Mouse (Mus musculus) testis, adult 2 months (tissue): ENCODE results near the gene G6pc3. TPM values are rescaled to one million over a fixed set of nuclear protein-coding genes. Genes with fewer than 3 reads are reported as not detected.

ENCODE experiments used
- H3K27ac ChIP-seq: fragments of 200-500 bp; 2 replicates; pipeline ENCODE4 v1.5.1; 2012; ENCODE audit warnings: low read depth, low read length; ENCODE audit not compliant: control insufficient read depth, insufficient read depth
- H3K27me3 ChIP-seq: fragments of 200-500 bp; 2 replicates; pipeline ENCODE4 v1.6.1; 2012; ENCODE audit warnings: mild to moderate bottlenecking, low read length, moderate library complexity; ENCODE audit not compliant: control insufficient read depth, insufficient read depth
- H3K36me3 ChIP-seq: fragments of 200-500 bp; 2 replicates; pipeline ENCODE4 v1.6.1; 2012; ENCODE audit warnings: mild to moderate bottlenecking, low read length; ENCODE audit not compliant: control insufficient read depth, insufficient read depth
- H3K4me1 ChIP-seq: fragments of 200-500 bp; 2 replicates; pipeline ENCODE4 v1.6.1; 2012; ENCODE audit warnings: low read length; ENCODE audit not compliant: control insufficient read depth, insufficient read depth
- H3K4me3 ChIP-seq: fragments of 200-500 bp; 2 replicates; pipeline ENCODE4 v1.5.1; 2012; ENCODE audit warnings: low read depth, mild to moderate bottlenecking, low read length, moderate library complexity, mixed read lengths; ENCODE audit not compliant: control insufficient read depth
- CTCF ChIP-seq: fragments of 200-500 bp; IDR thresholded peaks from 2 replicates; pipeline ENCODE4 v1.5.1; 2012; ENCODE audit warnings: low read depth, mild to moderate bottlenecking, inconsistent platforms, low read length, moderate library complexity; ENCODE audit not compliant: control insufficient read depth, insufficient read depth, insufficient replicate concordance
- POLR2A ChIP-seq: fragments of 200-500 bp; IDR thresholded peaks from 2 replicates; pipeline ENCODE4 v1.6.1; 2012; ENCODE audit warnings: low read depth, mild to moderate bottlenecking, inconsistent platforms, low read length, moderate library complexity; ENCODE audit not compliant: control insufficient read depth
- polyA plus RNA-seq: library from polyadenylated mRNA; depleted of rRNA; stranded (reverse); fragments of >200 nt; gene quantifications from 2 replicates; pipeline ENCODE4 v1.2.3, GENCODE M21; 2012

G6pc3 gene
- polyA plus RNA-seq, 1 experiment, result 434 TPM

DNA sequence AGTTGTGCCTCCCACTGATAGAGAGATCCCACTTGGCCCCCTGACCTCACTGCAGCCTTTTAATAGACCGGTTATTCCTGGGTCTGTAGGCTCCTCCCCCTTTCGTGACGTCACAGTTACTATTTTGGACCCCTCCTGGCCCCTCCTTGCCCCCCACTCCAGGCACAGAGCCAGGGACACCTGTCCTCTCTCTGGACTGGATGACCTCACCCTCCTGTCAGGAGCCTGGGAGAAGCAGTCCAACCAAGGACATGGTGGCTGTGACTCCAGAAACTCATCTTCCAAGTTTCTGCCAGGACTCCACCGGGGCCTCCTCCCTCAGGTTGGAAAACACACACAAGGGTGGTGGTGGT lies 30.6 kb downstream of the G6pc3 start:
- Histone ChIP-seq H3K36me3 (no peaks in the 10 kb centered on the region), H3K4me3 (no peak overlapping the region), H3K27ac (no peak overlapping the region), H3K27me3 (no peaks in the 10 kb centered on the region), H3K4me1 (peaks cover 17% of the 10 kb centered on the region)
- no peak for TF ChIP-seq POLR2A
- TF ChIP-seq CTCF, result no peak

DNA sequence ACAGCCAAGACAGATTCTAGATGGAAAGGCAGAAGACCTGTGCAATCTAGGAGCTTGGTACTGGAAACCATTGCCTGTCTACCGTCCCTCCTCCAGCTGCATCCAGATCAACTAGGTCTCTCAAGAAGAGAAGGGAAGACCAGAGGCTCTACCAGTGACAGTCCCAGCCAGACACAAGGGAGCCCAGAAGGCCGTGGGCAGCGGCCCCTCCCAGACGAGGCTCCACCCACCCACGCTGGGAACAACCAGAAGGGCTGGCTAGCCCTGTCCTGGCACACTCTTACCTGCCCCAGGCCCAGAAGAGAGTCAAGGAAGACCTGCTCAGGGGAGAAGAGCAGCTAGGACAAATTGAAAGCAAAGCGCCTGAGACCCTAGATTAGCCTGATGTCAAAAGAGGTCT lies 31.0 kb downstream of the G6pc3 start:
- Histone ChIP-seq H3K4me3 (no peak overlapping the region), H3K27me3 (no peaks in the 10 kb centered on the region), H3K4me1 (peaks cover 17% of the 10 kb centered on the region), H3K27ac (no peak overlapping the region), H3K36me3 (no peaks in the 10 kb centered on the region)
- TF ChIP-seq POLR2A (no peak), CTCF (no peak)

- peaks cover 15% of the 10 kb centered on the region for H3K4me1 ChIP-seq
Observed at GRCm38 (mm10) chr11:102221243-102221953, 32.0 kb downstream of the G6pc3 start.

DNA sequence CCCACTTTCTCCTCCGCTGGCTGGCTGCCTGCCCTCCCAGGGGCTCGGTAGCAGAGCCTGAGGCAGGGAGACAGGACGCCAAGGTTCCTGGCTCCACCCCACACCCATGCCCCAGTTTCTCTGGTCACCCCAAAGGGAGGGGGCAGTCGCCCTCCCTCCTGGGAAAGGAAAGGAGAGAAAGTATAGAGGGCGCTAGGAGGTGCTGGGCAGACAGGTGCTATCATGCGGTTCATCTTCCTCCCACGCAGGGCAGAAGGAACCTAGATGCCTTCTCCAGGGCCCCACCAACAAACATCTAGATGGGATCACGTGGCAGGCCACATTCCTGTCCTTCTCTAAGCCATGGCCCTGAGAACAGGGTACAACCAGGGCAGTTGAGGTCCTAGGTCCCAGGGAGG lies 32.5 kb downstream of the G6pc3 start:
- no peaks in the 10 kb centered on the region for H3K27me3 ChIP-seq
- H3K4me1 ChIP-seq, result peaks cover 15% of the 10 kb centered on the region
- no peak overlapping the region for H3K27ac ChIP-seq
- no peak overlapping the region for H3K4me3 ChIP-seq
- TF ChIP-seq CTCF (no peak), POLR2A (no peak)
- H3K36me3 ChIP-seq, result no peaks in the 10 kb centered on the region

More at GRCm38 (mm10) chr11:102221243-102221953, 32.0 kb downstream of the G6pc3 start:
- no peak overlapping the region for H3K4me3 ChIP-seq
- no peak for TF ChIP-seq POLR2A
- no peak for TF ChIP-seq CTCF
- no peaks in the 10 kb centered on the region for H3K36me3 ChIP-seq
- H3K27me3 ChIP-seq, result no peaks in the 10 kb centered on the region
- no peak overlapping the region for H3K27ac ChIP-seq

DNA sequence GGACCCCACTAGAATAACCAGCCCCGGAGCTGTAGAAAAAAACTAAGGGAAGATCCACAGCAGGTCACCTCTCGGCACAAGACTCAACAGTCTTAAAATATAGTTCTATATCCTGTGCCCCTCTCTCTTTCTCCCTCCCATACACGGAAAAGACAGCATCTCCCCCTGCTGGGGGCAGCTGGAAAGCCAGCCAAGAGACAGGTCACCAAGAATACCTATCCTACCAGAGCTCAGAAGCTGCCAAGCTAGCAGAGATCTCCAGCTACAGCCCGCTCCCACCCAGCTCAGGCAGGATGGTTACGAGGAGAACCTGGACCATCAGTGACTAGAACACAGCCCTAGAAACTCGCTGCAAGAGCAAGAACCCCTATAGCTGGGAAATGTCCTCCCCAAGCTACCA lies 33.7 kb downstream of the G6pc3 start:
- Histone ChIP-seq H3K27me3 (no peaks in the 10 kb centered on the region), H3K4me3 (no peak overlapping the region), H3K36me3 (no peaks in the 10 kb centered on the region), H3K27ac (no peak overlapping the region), H3K4me1 (peaks cover 15% of the 10 kb centered on the region)
- TF ChIP-seq CTCF (peak; percentile 28; the same call in 1 of the 2 replicates), POLR2A (no peak)

- H3K27me3 ChIP-seq, result no peaks in the 10 kb centered on the region
- peaks cover 13% of the 10 kb centered on the region for H3K4me1 ChIP-seq
- no peaks in the 10 kb centered on the region for H3K36me3 ChIP-seq
- no peak overlapping the region for H3K27ac ChIP-seq
- H3K4me3 ChIP-seq, result no peak overlapping the region
- TF ChIP-seq POLR2A, result no peak
- no peak for TF ChIP-seq CTCF
Observed at GRCm38 (mm10) chr11:102224686-102225085, 35.3 kb downstream of the G6pc3 start.

DNA sequence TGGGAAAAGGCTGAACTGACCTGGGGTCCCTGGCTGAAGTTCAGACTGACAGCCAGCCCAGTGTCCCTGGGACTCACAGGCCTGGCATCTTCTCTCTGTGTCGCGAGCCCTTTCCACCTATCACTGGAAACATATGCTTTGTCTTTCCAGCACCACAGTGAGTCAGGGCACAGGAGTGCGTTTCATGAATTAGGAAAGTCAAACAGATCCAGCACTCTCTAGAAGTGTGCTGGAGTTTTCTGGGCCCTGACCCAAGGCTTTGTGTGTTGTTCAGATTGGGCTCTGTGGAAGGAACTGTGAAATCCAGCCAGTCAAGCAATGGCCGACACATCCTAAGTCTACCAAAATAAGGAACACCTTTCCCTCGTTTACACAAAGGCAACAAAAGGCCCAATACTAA lies 35.8 kb downstream of the G6pc3 start:
- TF ChIP-seq CTCF (no peak), POLR2A (no peak)
- no peaks in the 10 kb centered on the region for H3K27me3 ChIP-seq
- no peaks in the 10 kb centered on the region for H3K36me3 ChIP-seq
- H3K27ac ChIP-seq, result no peak overlapping the region
- H3K4me3 ChIP-seq, result no peak overlapping the region
- peaks cover 12% of the 10 kb centered on the region for H3K4me1 ChIP-seq
